Mouse (Mus musculus) hindbrain, embryonic 10.5 days (tissue): Measurements from ENCODE around the gene Tnn. TPM values are rescaled to one million over a fixed set of nuclear protein-coding genes. Genes with fewer than 3 reads are reported as not detected.
A peak's percentile ranks its signal among the peaks of the same experiment; 100 is the strongest.

Experiments used
- DNase-seq: peaks from one replicate; pipeline ENCODE4 v3.0.0-alpha.2; 2017; ENCODE audit warnings: low spot score
- H3K27ac ChIP-seq: fragments of 300-500 bp; sonication (generic); 2 replicates; pipeline ENCODE4 v1.5.1; 2016; ENCODE audit warnings: mild to moderate bottlenecking, moderate library complexity
- H3K27me3 ChIP-seq: fragments of 300-500 bp; sonication (generic); 2 replicates; pipeline ENCODE4 v1.6.1; 2016; ENCODE audit warnings: mild to moderate bottlenecking; ENCODE audit not compliant: poor library complexity, insufficient read depth, severe bottlenecking
- H3K36me3 ChIP-seq: fragments of 300-500 bp; sonication (generic); 2 replicates; pipeline ENCODE4 v1.6.1; 2016; ENCODE audit warnings: mild to moderate bottlenecking, moderate library complexity
- H3K4me1 ChIP-seq: fragments of 300-500 bp; sonication (generic); replicated peaks from 2 replicates; pipeline ENCODE4 v1.6.1; 2016; ENCODE audit warnings: mild to moderate bottlenecking
- H3K4me3 ChIP-seq: fragments of 300-500 bp; sonication (generic); 2 replicates; pipeline ENCODE4 v1.5.1; 2016; ENCODE audit warnings: mild to moderate bottlenecking, moderate library complexity
- H3K9me3 ChIP-seq: fragments of 300-500 bp; sonication (generic); 2 replicates; pipeline ENCODE4 v1.6.1; 2016; ENCODE audit warnings: mild to moderate bottlenecking, moderate library complexity
- WGBS: fragments of 180-500 bp; shearing (Covaris S2); methylation state at CpG from one replicate; pipeline ENCODE4 v1.1.7; 2016; 5-methylcytosine and 5-hydroxymethylcytosine counted together
- polyA plus RNA-seq: library from polyadenylated mRNA; unstranded; fragments of >200 nt; fragmentation: Nextera tagmentation; extraction: Ambion mirVana; gene quantifications from 2 replicates; pipeline ENCODE4 v1.2.1, GENCODE M21; 2016

The Tnn gene
- polyA plus RNA-seq, 1 experiment from 2014 or later: 0.07 TPM

DNA sequence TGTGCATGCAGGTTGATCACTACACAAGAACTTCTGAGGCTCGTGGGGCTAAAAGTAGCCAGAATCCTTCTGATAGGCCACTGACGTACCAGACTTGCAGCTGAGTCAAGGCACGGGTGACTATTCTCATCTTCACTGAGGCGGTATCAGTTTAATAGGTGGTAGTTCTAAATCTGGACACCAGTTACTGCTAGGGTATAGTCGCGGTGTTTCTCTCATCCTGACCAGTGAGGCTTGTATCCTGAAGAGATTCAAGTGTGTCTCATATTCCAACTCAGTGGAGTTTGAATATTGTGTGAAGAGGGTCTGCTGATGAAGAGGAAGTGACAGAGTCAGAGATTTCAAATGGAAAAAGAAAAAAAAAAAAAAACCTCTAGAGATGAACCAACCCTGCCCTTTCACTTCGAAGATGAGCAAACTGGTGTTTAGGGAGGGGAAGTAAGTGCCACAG, 105.9 kb downstream of the Tnn start:
- no peaks in the 10 kb centered on the region for H3K27me3 ChIP-seq
- 90% methylated on average over 7 of the region's 7 CpGs for WGBS
- H3K27ac ChIP-seq: no peak overlapping the region
- H3K4me1 ChIP-seq: peaks cover 12% of the 10 kb centered on the region
- no peaks in the 10 kb centered on the region for H3K36me3 ChIP-seq
- H3K9me3 ChIP-seq: no peaks in the 10 kb centered on the region
- DNase-seq: no peak
- no peak overlapping the region for H3K4me3 ChIP-seq

DNA sequence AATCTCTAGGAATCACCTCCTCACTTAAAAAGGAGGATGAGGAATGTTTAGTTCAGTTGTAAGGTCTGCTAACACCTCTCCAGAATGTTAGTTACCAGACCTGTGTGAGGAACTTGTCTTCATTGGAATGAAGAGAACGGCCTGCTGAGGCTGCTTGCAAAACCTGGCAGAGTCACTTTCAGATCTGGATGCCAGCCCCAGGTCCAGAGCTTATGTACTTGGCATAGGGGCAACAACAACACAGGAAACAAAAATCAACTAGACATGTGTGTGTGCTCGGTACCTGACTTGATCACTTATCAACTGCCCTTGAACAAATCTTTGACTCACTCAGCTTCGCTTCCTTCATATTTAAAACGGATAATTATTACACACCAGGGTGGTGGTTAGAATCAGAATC, 106.6 kb downstream of the Tnn start:
- H3K4me3 ChIP-seq: no peak overlapping the region
- 92% methylated on average over 4 of the region's 4 CpGs for WGBS

GRCm38 (mm10) chr1:160045971-160046370, 107.4 kb downstream of the Tnn start:
- H3K4me1 ChIP-seq: peaks cover 12% of the 10 kb centered on the region
- H3K36me3 ChIP-seq: no peaks in the 10 kb centered on the region
- no peaks in the 10 kb centered on the region for H3K9me3 ChIP-seq
- H3K27ac ChIP-seq: no peak overlapping the region
- no peaks in the 10 kb centered on the region for H3K27me3 ChIP-seq
- WGBS: 93% methylated on average over 5 of the region's 5 CpGs
- DNase-seq: no peak
- H3K4me3 ChIP-seq: no peak overlapping the region

More for the DNA sequence above, 106.6 kb downstream of the Tnn start:
- H3K27me3 ChIP-seq: no peaks in the 10 kb centered on the region
- no peak for DNase-seq
- no peak overlapping the region for H3K27ac ChIP-seq
- H3K9me3 ChIP-seq: no peaks in the 10 kb centered on the region
- no peaks in the 10 kb centered on the region for H3K36me3 ChIP-seq
- H3K4me1 ChIP-seq: peaks cover 12% of the 10 kb centered on the region

- 75% methylated on average over 3 of the region's 3 CpGs for WGBS
- DNase-seq: no peak
- H3K9me3 ChIP-seq: no peaks in the 10 kb centered on the region
- no peak overlapping the region for H3K27ac ChIP-seq
- no peaks in the 10 kb centered on the region for H3K36me3 ChIP-seq
- no peaks in the 10 kb centered on the region for H3K27me3 ChIP-seq
- H3K4me3 ChIP-seq: peak overlapping the region; percentile 57
- H3K4me1 ChIP-seq: peaks cover 16% of the 10 kb centered on the region
These were observed 108.2 kb downstream of the Tnn start for GRCm38 (mm10) chr1:160045056-160045715.

DNA sequence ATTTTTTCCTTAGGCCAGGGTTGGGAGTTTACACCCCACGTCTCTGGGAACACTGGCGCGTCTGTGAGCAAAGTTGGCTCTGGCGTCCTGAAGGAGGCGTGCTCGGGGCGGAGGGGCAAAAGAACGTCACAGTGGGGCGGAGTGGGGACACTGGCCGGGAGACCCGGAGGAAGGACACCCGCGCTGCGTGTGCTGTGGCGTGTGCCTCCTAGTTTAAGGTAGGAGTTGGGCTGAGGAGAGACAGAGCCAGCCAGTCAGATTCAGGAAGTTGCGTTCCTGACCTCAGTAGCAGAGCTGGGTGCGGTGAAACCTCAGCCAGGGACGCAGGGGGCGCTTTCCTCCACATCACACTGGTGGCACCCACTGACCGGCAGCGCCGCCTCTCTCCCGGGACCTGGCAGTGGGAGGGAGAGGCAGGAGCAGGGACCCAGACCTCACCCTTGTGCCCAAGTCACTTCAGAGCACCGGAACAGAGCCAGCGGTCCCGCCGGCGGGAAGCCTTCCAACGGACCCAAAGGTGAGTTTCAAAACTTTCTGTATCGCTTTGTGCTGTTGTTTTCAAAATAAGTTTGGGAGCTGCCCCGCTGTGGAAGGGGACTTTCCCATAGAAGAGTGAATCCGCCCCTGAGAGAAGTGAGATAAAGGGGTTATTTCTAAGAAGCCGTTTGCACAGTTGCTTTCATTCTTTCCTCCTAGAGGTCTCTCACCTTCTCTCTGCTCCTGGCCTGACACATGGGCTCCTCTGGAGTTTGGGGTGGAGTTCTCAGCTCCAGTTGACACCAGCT, 109.0 kb downstream of the Tnn start, which contains the start of gene 4930523C07Rik:
4930523C07Rik (plus strand) TSS at position 146 of the 785 bp plus-strand sequence.
- peak; percentile 50 for DNase-seq
- Histone ChIP-seq H3K9me3 (no peaks in the 10 kb centered on the region), H3K4me1 (peaks cover 17% of the 10 kb centered on the region), H3K27ac (peak within 1 kb of the TSS; percentile 81), H3K27me3 (no peaks in the 10 kb centered on the region), H3K4me3 (peak within 1 kb of the TSS; percentile 57), H3K36me3 (no peaks in the 10 kb centered on the region)
- 3% methylated on average over 33 of the region's 33 CpGs for WGBS

DNA sequence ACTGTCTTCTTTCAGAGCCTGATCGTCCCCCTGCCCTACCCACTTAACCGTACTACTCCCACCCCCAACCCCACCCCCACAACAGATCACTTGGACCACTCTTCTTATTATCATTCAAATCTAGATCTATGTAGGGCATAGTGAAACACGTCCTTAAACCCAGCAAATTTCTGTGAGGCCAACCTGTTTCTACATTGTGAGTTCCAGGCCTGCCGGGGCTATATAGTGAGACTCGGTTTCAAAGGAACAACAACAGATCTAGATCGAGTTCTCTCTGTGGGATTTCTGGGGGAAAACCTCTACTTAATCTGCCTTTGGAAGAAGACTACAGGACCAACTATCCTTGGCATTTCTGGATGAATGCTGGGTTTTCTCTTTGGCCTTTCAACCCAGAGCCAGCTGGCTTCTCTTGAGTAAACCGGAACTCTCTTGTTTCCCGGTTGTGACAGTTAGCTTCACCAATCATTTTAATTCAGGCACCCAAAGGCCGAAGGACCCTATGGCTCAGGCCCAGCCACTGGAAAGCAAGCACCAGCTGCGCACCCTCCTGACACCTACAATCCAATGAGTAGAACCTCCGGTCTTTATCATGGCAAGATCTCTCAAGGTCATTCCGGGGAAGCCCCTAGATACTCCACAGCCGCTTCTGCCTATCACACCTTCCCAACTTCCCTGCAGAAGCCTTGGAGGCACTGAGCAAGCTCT, 110.0 kb downstream of the Tnn start:
- 90% methylated on average over 13 of the region's 13 CpGs for WGBS
- DNase-seq: no peak
- H3K4me3 ChIP-seq: peak overlapping the region; percentile 57; the same call in 1 of the 2 replicates

DNA sequence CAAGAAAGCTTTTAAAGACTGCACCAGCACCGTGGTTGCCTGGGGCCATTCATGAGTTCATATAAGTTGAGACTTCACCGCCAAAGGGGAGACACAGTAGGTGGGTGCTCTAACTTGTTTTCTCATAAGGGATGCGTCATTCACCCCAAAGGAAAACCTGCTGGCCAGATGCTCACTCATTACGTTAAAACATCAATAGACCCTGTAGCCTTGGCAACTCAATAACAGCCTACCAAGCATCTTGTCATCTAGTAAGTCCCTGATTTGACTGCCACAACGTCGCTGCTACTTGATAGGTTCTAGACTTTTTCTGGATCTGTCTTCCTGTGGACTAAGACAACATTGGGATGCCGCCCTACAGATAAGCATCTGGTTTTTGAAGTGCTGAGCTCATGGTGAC, 111.0 kb downstream of the Tnn start:
- 78% methylated on average over 7 of the region's 7 CpGs for WGBS
- H3K4me3 ChIP-seq: no peak overlapping the region

More for the DNA sequence above, 110.0 kb downstream of the Tnn start:
- Histone ChIP-seq H3K36me3 (no peaks in the 10 kb centered on the region), H3K27ac (no peak overlapping the region), H3K27me3 (no peaks in the 10 kb centered on the region), H3K4me1 (peaks cover 17% of the 10 kb centered on the region), H3K9me3 (no peaks in the 10 kb centered on the region)

GRCm38 (mm10) chr1:160041264-160041775, 112.1 kb downstream of the Tnn start:
- H3K4me3 ChIP-seq: no peak overlapping the region
- H3K36me3 ChIP-seq: no peaks in the 10 kb centered on the region
- H3K27ac ChIP-seq: no peak overlapping the region
- no peaks in the 10 kb centered on the region for H3K27me3 ChIP-seq
- WGBS: 95% methylated on average over 7 of the region's 7 CpGs
- no peaks in the 10 kb centered on the region for H3K9me3 ChIP-seq
- DNase-seq: no peak
- H3K4me1 ChIP-seq: peaks cover 17% of the 10 kb centered on the region

More for the DNA sequence above, 111.0 kb downstream of the Tnn start:
- H3K36me3 ChIP-seq: no peaks in the 10 kb centered on the region
- H3K4me1 ChIP-seq: peaks cover 17% of the 10 kb centered on the region
- H3K27me3 ChIP-seq: no peaks in the 10 kb centered on the region
- DNase-seq: no peak
- no peak overlapping the region for H3K27ac ChIP-seq
- no peaks in the 10 kb centered on the region for H3K9me3 ChIP-seq

DNA sequence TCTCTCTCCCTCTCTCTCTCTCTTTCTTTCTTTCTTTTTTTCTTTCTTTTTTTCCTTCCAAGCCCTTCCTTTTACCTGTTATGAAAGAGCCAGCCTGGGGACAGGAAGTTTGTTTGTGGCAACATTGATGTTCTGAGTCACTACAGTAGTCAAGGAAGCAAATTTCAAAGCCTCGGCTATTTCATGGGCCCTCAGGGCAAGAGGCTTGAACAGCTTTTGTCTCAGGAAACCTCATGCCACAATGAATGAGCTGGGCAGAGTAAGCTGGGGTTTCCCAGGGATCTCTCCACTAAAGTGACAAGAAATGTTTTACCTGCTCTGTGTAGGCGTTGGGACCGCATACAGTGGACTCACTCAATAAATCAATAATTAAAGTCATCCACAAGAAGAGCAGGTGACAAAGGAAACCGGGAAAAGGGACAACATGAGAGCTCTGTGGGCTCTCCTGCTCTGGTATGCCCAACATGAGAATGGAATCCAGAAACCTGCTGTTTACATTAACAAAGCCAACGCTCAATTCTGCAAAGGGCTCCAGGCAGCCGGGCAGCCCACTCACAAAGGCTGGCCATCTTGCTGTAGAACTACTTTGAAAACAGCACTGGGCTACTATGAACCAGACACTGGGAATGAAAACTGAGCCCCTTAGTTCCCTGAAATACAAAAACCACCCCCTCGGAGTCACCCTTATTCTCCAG, 113.3 kb downstream of the Tnn start:
- Histone ChIP-seq H3K9me3 (no peaks in the 10 kb centered on the region), H3K4me1 (peaks cover 17% of the 10 kb centered on the region), H3K27me3 (no peaks in the 10 kb centered on the region), H3K4me3 (no peak overlapping the region), H3K36me3 (no peaks in the 10 kb centered on the region), H3K27ac (no peak overlapping the region)
- WGBS: 63% methylated on average over 7 of the region's 7 CpGs
- DNase-seq: no peak

DNA sequence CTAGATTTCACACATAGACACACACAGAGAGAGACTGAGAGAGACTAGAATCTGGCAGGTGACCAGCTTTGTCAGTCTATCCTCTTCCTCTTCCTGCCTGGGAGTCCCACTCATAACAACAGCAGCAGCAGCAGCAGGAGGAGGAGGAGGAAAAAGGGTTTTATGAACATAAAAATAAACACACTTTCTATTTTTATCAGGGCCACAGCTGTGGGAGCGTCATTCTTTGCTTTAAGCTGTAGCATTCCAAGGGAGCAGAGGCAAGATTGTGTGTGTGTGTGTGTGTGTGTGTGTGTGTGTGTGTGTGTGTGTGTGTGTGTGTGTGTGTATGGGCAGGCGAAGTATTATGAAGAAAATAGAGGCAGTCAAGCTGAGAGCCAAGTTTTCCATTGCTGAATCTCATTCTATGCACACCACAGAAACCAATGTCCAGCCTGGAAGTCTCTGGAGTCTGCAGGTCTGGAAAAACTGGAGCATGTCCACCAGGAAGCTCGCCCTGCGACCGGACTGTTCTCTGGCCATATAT, 116.3 kb downstream of the Tnn start:
- no peaks in the 10 kb centered on the region for H3K27me3 ChIP-seq
- H3K36me3 ChIP-seq: no peaks in the 10 kb centered on the region
- DNase-seq: no peak
- H3K4me1 ChIP-seq: 0 out of 2 replicates have a peak, but pooled peaks cover 5% of the 10 kb centered on the region
- H3K4me3 ChIP-seq: no peak overlapping the region
- no peak overlapping the region for H3K27ac ChIP-seq
- 89% methylated on average over 4 of the region's 5 CpGs for WGBS
- no peaks in the 10 kb centered on the region for H3K9me3 ChIP-seq

- no peak overlapping the region for H3K27ac ChIP-seq
- WGBS: 76% methylated on average over 3 of the region's 3 CpGs
These were observed 117.8 kb downstream of the Tnn start for GRCm38 (mm10) chr1:160035561-160035960.

More at GRCm38 (mm10) chr1:160035561-160035960, 117.8 kb downstream of the Tnn start:
- no peaks in the 10 kb centered on the region for H3K36me3 ChIP-seq
- H3K9me3 ChIP-seq: no peaks in the 10 kb centered on the region
- 0 out of 2 replicates have a peak, but pooled peaks cover 5% of the 10 kb centered on the region for H3K4me1 ChIP-seq
- no peaks in the 10 kb centered on the region for H3K27me3 ChIP-seq
- no peak overlapping the region for H3K4me3 ChIP-seq
- DNase-seq: no peak
